Mouse (Mus musculus): ENCODE data around the gene Shisa9. TPM values are rescaled to one million over a fixed set of nuclear protein-coding genes. Genes with fewer than 3 reads are reported as not detected.

Shisa9 gene
- total RNA-seq, 2 experiments from 2014 or later: 40.7 to 47.8 TPM

DNA sequence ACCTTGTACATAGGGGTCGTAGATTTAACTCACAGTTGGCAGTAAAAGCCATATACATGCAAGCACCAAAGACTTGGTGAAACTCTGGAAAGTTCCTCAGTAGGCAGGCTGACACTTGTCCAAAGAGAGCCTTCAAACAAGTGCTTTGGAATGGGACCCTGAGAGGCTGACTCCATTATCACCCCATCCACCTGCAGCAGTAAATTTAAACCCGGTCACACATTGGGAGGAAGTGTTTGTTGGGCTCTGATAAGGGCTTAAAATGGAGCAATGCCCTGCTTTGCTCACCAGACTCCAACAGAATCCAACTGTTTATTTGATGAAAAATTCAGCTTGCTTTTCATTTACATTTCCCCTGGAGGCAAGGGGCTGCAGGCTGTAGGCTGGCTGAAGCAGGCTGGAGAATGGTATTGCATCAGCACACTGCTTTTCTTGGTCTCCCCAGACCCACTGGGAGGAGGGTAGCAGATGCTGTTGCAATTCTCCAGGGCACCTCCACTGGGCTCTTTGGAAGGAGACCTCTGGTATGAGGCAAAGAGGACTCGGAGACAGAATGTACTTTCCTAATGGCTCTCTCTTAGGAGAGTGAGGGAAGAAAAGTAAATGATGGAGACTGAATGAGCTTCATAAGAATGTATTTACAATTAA, 323.5 kb downstream of the Shisa9 start:
- DNase-seq (ENCODE audit: low spot score in 2 of 2): no peak

DNA sequence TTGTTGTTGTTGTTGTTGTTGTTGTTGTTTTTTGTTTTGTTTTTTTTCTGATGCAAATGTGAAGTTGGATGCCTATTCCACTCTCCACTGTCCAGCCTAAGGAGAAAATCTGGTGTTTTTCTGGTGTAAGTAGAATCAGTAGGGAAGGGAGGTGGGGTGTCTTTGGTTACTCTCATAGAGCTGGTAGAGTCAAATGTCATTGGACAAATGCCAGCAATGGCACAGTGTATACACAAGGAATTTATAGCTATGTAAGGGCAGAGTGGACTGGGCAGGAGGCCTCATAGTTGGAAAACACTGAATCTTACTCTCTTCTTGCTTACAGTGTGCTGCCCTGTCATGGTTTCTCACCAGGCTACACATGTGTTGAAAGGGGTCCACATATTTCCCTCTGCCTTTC, 325.9 kb downstream of the Shisa9 start:
- DNase-seq (ENCODE audit: low spot score in 2 of 2): no peak

DNA sequence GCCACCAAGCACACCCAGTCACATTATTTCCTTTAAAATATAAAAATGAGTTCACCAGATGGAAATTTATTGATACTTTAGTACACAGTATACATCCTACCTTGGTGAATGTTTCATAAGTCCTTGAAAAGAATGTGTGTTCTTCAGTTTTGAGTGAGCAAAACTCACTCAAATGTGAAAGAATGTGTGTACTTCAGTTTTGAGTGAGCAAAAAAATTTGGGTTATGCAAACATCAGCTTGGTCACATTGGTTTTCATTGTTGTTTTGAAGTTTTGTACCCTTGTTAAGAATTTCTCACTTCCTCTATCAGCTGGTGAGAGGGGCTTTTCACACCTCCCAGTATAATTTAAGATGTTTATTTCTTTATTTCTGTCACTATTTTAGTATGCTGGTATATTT, 331.7 kb downstream of the Shisa9 start:
- DNase-seq (ENCODE audit: low spot score in 2 of 2): no peak

Other genes starting within 250 kb of the Shisa9 start
- 10 to 100 TPM; 22.5 to 23.6 TPM for gene Cpped1, start 74.7 kb upstream of the Shisa9 start, total RNA-seq (2021)

All from layer of hippocampus, postnatal 10 days (tissue).